Mouse (Mus musculus) lung, postnatal 14 days (tissue): ENCODE results near the gene Ccdc141.
A peak's percentile ranks its signal among the peaks of the same experiment; 100 is the strongest.

Experiments used
- DNase-seq: peaks from one replicate; pipeline ENCODE4 v3.0.0; 2021

Gene Ccdc141

GRCm38 (mm10) chr2:77114335-77114734 lies 56.1 kb downstream of the Ccdc141 start:
- no peak for DNase-seq

GRCm38 (mm10) chr2:77113867-77114266 lies 56.6 kb downstream of the Ccdc141 start:
- DNase-seq = no peak

- no peak for DNase-seq
Observed at GRCm38 (mm10) chr2:77113026-77113425, 57.4 kb downstream of the Ccdc141 start.

GRCm38 (mm10) chr2:77111095-77111494 lies 59.3 kb downstream of the Ccdc141 start:
- no peak for DNase-seq

GRCm38 (mm10) chr2:77110365-77110764 lies 60.1 kb downstream of the Ccdc141 start:
- no peak for DNase-seq

GRCm38 (mm10) chr2:77109506-77110123 lies 60.8 kb downstream of the Ccdc141 start:
- no peak for DNase-seq

GRCm38 (mm10) chr2:77108562-77108961 lies 61.9 kb downstream of the Ccdc141 start:
- DNase-seq = no peak

GRCm38 (mm10) chr2:77106150-77106549 lies 64.3 kb downstream of the Ccdc141 start:
- DNase-seq = no peak

- DNase-seq = no peak
Observed at GRCm38 (mm10) chr2:77105006-77105715, 65.3 kb downstream of the Ccdc141 start.

- DNase-seq = no peak
Observed at GRCm38 (mm10) chr2:77102516-77102915, 67.9 kb downstream of the Ccdc141 start.

GRCm38 (mm10) chr2:77099814-77100213 lies 70.6 kb downstream of the Ccdc141 start:
- no peak for DNase-seq

GRCm38 (mm10) chr2:77098769-77099168 lies 71.7 kb downstream of the Ccdc141 start:
- no peak for DNase-seq

- DNase-seq = no peak
Observed at GRCm38 (mm10) chr2:77091749-77092148, 78.7 kb downstream of the Ccdc141 start.

- DNase-seq = no peak
Observed at GRCm38 (mm10) chr2:77085313-77085712, 85.1 kb downstream of the Ccdc141 start.

GRCm38 (mm10) chr2:77084629-77085028 lies 85.8 kb downstream of the Ccdc141 start:
- DNase-seq = no peak

- DNase-seq = no peak
Observed at GRCm38 (mm10) chr2:77081156-77081555, 89.3 kb downstream of the Ccdc141 start.

- DNase-seq = no peak
Observed at GRCm38 (mm10) chr2:77080657-77081056, 89.8 kb downstream of the Ccdc141 start.

GRCm38 (mm10) chr2:77078746-77079145 lies 91.7 kb downstream of the Ccdc141 start:
- DNase-seq = no peak

GRCm38 (mm10) chr2:77074373-77074772 lies 96.1 kb downstream of the Ccdc141 start:
- DNase-seq = no peak

GRCm38 (mm10) chr2:77073930-77074329 lies 96.5 kb downstream of the Ccdc141 start:
- peak; percentile 34 for DNase-seq

- peak; percentile 7 for DNase-seq
Observed at GRCm38 (mm10) chr2:77065294-77065693, 105.1 kb downstream of the Ccdc141 start.

GRCm38 (mm10) chr2:77061871-77062270 lies 108.6 kb downstream of the Ccdc141 start:
- peak; percentile 43 for DNase-seq

- DNase-seq = no peak
Observed at GRCm38 (mm10) chr2:77059596-77059995, 110.8 kb downstream of the Ccdc141 start.

GRCm38 (mm10) chr2:77056367-77056766 lies 114.1 kb downstream of the Ccdc141 start:
- no peak for DNase-seq

GRCm38 (mm10) chr2:77042912-77043311 lies 127.5 kb downstream of the Ccdc141 start:
- no peak for DNase-seq
